Mouse (Mus musculus): ENCODE results near the gene Ffar1. TPM values are rescaled to one million over a fixed set of nuclear protein-coding genes. Genes with fewer than 3 reads are reported as not detected.
A peak's percentile ranks its signal among the peaks of the same experiment; 100 is the strongest.

Ffar1 gene
- not detected in 2 replicates for polyA plus RNA-seq (2015; fragmentation: Nextera tagmentation; extraction: Ambion mirVana)

DNA sequence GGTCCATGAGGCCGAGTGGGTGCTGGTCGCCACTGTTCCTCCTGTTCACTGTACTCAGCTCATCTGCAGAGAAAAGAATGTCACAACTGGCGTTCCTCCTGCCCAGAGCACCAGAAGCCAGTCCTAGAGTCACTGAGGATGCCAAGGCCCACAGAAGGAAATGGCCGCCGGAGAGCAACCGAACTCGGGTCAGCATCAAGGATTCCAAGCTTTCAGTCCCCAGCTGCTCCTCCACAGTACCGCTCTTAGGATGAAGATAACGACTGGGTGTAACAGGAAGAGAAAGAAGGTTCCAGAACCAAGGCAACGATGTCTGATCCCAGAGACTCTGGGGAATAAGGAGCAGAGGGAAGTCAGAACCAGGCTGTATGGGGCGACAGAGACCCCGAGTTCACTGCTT, at the start of gene Ffar1:
Gene Ffar1, minus strand, starts transcription at position 101 of the 400 bp plus-strand sequence.
- Histone ChIP-seq H3K4me3 (no peak within 1 kb of the TSS), H3K36me3 (no peaks in the 10 kb centered on the region), H3K4me1 (no peaks in the 10 kb centered on the region), H3K9ac (no peak within 1 kb of the TSS), H3K9me3 (no peaks in the 10 kb centered on the region), H3K27me3 (no peaks in the 10 kb centered on the region), H3K4me2 (no peak within 1 kb of the TSS), H3K27ac (no peak within 1 kb of the TSS)
- 82% methylated on average over 12 of the region's 12 CpGs for WGBS
- no peak for ATAC-seq (ENCODE audit: borderline replicate concordance, extremely low read depth, low FRiP score, low TSS enrichment)

DNA sequence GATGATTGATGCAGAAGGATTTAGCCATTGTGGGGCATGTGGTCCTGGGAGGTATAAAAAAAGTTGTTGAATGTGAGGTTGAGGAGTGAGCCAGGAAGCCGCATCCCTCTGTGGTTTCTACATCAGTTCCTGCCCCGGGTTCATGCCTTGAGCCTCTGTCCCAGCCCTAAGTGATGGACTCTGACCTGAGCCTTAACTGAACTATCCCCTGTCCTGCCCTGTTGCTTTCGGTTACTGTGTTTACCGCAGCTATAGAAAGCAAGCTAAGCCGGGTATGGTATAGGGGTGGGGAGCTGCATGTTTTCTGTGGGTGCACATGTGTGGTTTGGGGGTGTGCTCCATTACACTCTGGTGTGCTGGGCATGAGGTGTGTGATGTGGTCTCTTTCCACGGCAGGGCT, 48.4 kb upstream of the Ffar1 start:
- WGBS, result 75% methylated on average over 6 of the region's 6 CpGs
- H3K9ac ChIP-seq, result no peak overlapping the region
- H3K4me2 ChIP-seq, result no peak overlapping the region
- H3K9me3 ChIP-seq, result no peaks in the 10 kb centered on the region
- peaks cover 9% of the 10 kb centered on the region for H3K4me1 ChIP-seq
- no peak overlapping the region for H3K4me3 ChIP-seq
- H3K27ac ChIP-seq, result no peak overlapping the region
- H3K27me3 ChIP-seq, result peaks cover 5% of the 10 kb centered on the region; the same call in 1 of the 2 replicates
- no peak for ATAC-seq (ENCODE audit: borderline replicate concordance, extremely low read depth, low FRiP score, low TSS enrichment)
- no peaks in the 10 kb centered on the region for H3K36me3 ChIP-seq

DNA sequence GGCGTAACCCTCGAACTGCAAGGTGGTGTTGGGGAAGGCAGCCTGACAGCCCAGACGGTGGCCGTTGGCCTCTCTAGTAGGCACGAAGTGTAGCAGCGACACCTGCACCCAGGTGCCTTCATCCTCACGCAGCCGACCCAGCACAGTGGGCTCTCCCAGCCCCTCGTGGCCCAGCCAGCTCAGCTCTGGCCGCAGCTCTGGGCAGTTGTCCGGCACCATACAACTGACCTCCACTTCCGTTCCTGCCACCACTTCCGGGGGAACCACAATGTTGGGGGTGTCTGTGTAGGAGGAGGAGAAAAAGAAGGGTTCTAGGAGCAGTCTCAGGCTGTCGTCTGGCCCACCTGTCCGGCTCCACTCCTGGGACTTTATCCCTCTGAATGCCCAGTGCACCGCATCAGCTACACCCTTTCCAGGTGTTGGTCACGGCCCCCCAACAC, 47.6 kb upstream of the Ffar1 start:
- peak overlapping the region; percentile 21 for H3K4me3 ChIP-seq
- no peak overlapping the region for H3K9ac ChIP-seq
- WGBS, result 14% methylated on average over 16 of the region's 17 CpGs
- no peaks in the 10 kb centered on the region for H3K9me3 ChIP-seq
- peaks cover 9% of the 10 kb centered on the region for H3K4me1 ChIP-seq
- peak overlapping the region; percentile 57 for H3K4me2 ChIP-seq
- no peak overlapping the region for H3K27ac ChIP-seq
- H3K27me3 ChIP-seq, result peaks cover 5% of the 10 kb centered on the region; the same call in 1 of the 2 replicates
- no peaks in the 10 kb centered on the region for H3K36me3 ChIP-seq
- no peak; the same call in 1 of the 2 replicates for ATAC-seq (ENCODE audit: borderline replicate concordance, extremely low read depth, low FRiP score, low TSS enrichment)

DNA sequence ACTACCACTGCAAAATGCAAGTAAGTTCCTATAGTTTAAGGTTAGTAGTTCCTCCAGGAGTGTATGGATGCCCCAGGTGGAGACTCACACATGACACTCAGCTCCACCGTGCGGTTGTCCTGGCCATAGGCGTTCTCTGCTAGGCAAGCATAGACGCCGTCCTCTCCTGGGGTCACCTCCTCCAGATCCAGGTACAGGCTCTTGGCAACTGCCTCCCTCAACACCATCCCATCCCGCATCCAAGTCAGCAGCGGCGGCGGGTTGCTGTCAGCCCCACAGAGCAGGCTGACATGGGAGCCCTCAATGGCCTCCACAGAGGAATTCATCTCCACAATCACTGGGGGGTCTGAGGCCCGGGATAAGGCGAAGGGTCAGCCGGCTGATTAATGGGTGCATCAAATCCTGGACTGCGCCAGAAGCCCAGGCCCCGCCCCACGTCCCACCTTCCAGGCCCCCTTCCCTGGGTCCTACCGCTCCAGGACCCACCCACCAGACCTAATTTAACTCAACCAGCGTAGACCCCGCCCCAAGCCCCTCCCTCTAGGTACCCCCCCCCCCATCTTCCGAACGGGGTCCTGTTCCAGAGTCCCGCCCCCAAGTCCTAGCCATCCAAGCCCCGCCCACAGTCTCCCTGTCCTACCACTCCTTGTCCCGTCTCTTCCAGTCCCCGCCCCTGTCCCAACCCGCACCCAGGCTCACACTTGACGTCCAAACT, 47.1 kb upstream of the Ffar1 start:
- Histone ChIP-seq H3K4me1 (peaks cover 9% of the 10 kb centered on the region), H3K9ac (no peak overlapping the region), H3K27ac (no peak overlapping the region), H3K9me3 (no peaks in the 10 kb centered on the region), H3K36me3 (no peaks in the 10 kb centered on the region), H3K4me3 (peak overlapping the region; percentile 21), H3K4me2 (peak overlapping the region; percentile 57), H3K27me3 (peaks cover 5% of the 10 kb centered on the region; the same call in 1 of the 2 replicates)
- peak; percentile 62 for ATAC-seq (ENCODE audit: borderline replicate concordance, extremely low read depth, low FRiP score, low TSS enrichment)
- WGBS, result 2% methylated on average over 26 of the region's 26 CpGs

DNA sequence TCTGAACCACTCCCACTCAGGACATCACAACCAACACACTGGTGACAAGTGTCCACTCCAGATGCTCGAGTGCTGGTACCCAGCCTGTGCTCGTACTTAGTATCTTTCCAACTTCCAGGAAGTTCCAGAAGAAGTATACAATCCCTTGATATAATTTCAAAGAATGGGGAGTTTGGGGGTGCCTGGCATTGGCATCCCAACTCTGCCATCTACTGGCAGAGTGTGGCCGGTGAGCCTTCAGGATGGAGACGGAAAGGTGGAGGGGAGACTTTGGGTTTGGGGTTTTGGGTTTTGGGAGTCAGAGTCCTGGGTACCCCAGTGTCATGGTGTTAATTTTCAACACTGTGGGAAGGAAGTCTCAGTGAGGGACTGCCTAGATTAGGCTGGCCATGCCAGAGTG, 42.7 kb upstream of the Ffar1 start:
- no peak overlapping the region for H3K27ac ChIP-seq
- no peak overlapping the region for H3K9ac ChIP-seq
- H3K27me3 ChIP-seq, result peaks cover 5% of the 10 kb centered on the region; the same call in 1 of the 2 replicates
- no peak for ATAC-seq (ENCODE audit: borderline replicate concordance, extremely low read depth, low FRiP score, low TSS enrichment)
- H3K9me3 ChIP-seq, result no peaks in the 10 kb centered on the region
- H3K36me3 ChIP-seq, result no peaks in the 10 kb centered on the region
- peaks cover 8% of the 10 kb centered on the region for H3K4me1 ChIP-seq
- WGBS, result 31% methylated on average over 4 of the region's 4 CpGs
- H3K4me3 ChIP-seq, result no peak overlapping the region
- H3K4me2 ChIP-seq, result no peak overlapping the region

DNA sequence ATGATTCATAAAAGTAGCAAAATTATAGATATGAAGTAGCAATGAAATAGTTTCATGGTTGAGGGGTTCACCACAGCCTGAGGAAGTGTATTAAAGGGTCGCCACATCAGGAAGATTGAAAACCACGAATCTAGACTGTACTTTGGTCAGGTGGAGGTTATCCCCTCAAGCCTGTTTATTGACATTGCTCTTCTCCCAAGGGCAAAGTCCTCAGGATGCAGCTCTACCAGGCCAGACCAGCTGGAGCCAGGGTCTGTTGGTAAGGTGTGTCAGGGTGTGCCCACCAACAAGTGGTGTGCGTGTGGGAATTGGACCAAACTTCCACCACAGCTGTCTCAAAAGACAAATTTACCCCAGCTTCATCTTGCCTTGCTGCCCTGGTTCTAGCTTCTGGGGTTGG, 33.9 kb upstream of the Ffar1 start:
- no peak overlapping the region for H3K27ac ChIP-seq
- H3K9ac ChIP-seq, result no peak overlapping the region
- H3K36me3 ChIP-seq, result no peaks in the 10 kb centered on the region
- H3K27me3 ChIP-seq, result no peaks in the 10 kb centered on the region
- H3K4me2 ChIP-seq, result no peak overlapping the region
- H3K4me1 ChIP-seq, result peaks cover 5% of the 10 kb centered on the region; the same call in 1 of the 2 replicates
- no peak for ATAC-seq (ENCODE audit: borderline replicate concordance, extremely low read depth, low FRiP score, low TSS enrichment)
- H3K4me3 ChIP-seq, result no peak overlapping the region
- 85% methylated on average over 3 of the region's 3 CpGs for WGBS
- no peaks in the 10 kb centered on the region for H3K9me3 ChIP-seq

DNA sequence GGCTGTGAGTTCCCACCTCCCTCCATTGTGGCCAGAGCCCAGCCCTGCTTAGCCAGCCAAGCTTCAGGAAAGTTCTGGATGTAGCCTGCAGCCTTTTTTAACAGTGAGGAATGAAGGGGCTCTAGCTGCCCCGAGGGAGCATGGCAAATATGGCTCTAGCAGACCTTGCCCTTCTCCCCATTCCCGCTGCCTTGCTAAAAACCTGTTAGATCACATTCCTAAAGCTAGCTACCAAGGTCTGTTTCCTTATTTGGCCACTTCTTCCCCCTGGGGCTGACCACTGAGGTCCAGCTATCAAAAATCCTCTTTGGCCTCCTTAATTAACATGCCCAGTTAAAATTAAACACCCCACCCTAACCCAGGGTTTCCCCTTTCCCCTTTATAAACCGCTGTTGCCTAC, 31.2 kb upstream of the Ffar1 start:
- Histone ChIP-seq H3K4me2 (no peak overlapping the region), H3K4me3 (no peak overlapping the region), H3K36me3 (no peaks in the 10 kb centered on the region), H3K4me1 (peaks cover 5% of the 10 kb centered on the region; the same call in 1 of the 2 replicates), H3K9ac (no peak overlapping the region), H3K27ac (peak overlapping the region; percentile 57), H3K27me3 (no peaks in the 10 kb centered on the region), H3K9me3 (no peaks in the 10 kb centered on the region)
- ATAC-seq (ENCODE audit: borderline replicate concordance, extremely low read depth, low FRiP score, low TSS enrichment), result no peak
- WGBS, result 44% methylated on average over 3 of the region's 3 CpGs

DNA sequence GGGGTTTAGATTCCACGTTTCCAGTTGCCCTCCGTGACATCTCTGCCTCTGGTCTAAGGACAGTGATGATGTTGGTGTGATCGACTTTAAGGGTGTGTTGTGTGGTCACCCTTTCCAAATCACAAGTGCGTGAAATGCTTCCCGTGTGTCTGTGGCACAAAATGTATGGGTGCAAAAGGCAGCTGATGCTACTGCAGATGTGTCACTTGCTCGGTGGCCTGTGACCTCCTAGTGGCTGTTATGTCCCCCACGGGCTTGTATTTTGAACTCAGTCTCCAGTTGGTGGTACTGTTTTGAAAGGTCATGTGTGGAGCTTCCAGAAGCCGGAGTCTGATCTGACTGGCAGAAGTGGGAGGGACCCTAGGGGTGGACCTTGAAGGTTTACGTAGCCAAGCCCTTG, 30.4 kb upstream of the Ffar1 start:
- no peak overlapping the region for H3K4me2 ChIP-seq
- ATAC-seq (ENCODE audit: borderline replicate concordance, extremely low read depth, low FRiP score, low TSS enrichment), result no peak
- H3K36me3 ChIP-seq, result no peaks in the 10 kb centered on the region
- no peak overlapping the region for H3K4me3 ChIP-seq
- H3K9me3 ChIP-seq, result no peaks in the 10 kb centered on the region
- no peak overlapping the region for H3K9ac ChIP-seq
- H3K27me3 ChIP-seq, result no peaks in the 10 kb centered on the region
- H3K4me1 ChIP-seq, result peaks cover 5% of the 10 kb centered on the region; the same call in 1 of the 2 replicates
- 72% methylated on average over 9 of the region's 9 CpGs for WGBS
- H3K27ac ChIP-seq, result no peak overlapping the region

DNA sequence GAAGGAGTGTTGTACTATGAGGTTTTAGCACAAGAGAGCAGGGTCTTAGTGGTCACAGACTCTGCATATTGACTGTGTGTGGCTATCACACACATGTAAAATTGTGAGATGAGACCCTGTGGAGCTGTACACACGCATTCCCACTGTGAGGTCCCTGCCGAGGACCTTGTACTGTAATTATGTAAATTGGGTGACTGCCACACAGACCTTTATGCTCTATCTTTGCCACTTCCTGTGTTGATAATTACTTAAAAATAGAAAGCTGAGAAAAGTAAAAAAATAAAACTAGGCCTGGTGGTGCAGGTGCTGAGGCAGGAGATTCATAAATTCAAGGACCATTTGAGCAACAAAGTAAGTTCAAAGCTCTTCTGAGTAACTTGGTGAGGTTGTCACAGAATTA, 29.3 kb upstream of the Ffar1 start:
- Histone ChIP-seq H3K4me2 (no peak overlapping the region), H3K4me1 (peaks cover 5% of the 10 kb centered on the region; the same call in 1 of the 2 replicates), H3K27ac (no peak overlapping the region), H3K27me3 (no peaks in the 10 kb centered on the region), H3K9ac (no peak overlapping the region), H3K4me3 (no peak overlapping the region), H3K36me3 (no peaks in the 10 kb centered on the region), H3K9me3 (no peaks in the 10 kb centered on the region)
- ATAC-seq (ENCODE audit: borderline replicate concordance, extremely low read depth, low FRiP score, low TSS enrichment), result no peak
- 46% methylated on average over 2 of the region's 2 CpGs for WGBS

DNA sequence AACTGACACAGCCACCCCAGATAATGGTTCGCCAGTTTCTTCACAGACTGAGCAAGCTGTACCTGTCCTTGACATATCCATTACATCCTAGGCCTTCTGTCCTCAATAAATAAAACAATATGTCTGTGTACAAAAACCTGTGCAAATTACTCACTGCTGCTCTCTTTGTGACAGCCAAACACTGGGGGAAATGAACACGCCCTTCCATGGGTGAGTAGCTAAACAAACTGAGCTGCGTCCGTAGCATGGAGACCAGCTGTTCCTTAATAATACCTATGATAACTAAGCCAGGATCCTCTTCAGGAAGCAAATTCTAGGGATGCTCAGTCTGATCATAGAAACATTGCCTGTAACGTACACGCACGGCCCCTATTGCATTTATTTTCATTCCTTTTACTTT, 27.4 kb upstream of the Ffar1 start:
- Histone ChIP-seq H3K9ac (no peak overlapping the region), H3K27me3 (no peaks in the 10 kb centered on the region), H3K27ac (no peak overlapping the region), H3K36me3 (no peaks in the 10 kb centered on the region), H3K4me2 (no peak overlapping the region), H3K9me3 (no peaks in the 10 kb centered on the region), H3K4me3 (no peak overlapping the region), H3K4me1 (peaks cover 5% of the 10 kb centered on the region; the same call in 1 of the 2 replicates)
- WGBS, result 81% methylated on average over 7 of the region's 7 CpGs
- ATAC-seq (ENCODE audit: borderline replicate concordance, extremely low read depth, low FRiP score, low TSS enrichment), result no peak

DNA sequence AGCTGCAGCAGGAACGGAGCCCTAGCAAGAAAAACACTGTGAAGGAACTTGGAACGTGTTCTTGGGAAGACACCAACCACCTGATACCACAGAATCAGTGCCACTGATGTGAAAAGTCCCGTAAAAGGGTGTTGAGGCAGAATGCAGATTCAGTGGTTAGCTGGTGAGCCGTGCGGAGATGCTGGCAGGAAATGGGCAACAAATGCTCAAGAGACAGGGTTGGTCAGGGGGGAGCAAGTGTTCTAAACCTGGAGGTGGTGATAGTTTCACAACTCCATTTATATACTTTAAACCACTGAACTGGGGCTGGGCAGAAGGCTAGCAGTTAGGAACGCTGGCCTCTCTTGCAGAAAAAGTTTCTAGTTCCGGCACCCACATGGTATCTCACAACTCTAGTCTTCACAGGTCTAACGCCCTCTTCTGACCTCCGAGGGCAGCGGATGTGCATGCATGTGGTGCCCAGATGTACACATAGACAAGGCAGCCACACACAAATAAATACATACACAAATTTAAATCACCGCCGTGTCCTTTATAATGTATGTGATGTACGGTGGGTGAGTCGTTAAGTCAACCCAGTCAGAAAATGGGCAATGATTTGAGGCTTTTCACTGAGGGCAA, 26.3 kb upstream of the Ffar1 start:
- Histone ChIP-seq H3K9ac (no peak overlapping the region), H3K9me3 (no peaks in the 10 kb centered on the region), H3K4me1 (peaks cover 5% of the 10 kb centered on the region; the same call in 1 of the 2 replicates), H3K4me2 (no peak overlapping the region), H3K36me3 (no peaks in the 10 kb centered on the region), H3K4me3 (no peak overlapping the region), H3K27ac (no peak overlapping the region), H3K27me3 (no peaks in the 10 kb centered on the region)
- ATAC-seq (ENCODE audit: borderline replicate concordance, extremely low read depth, low FRiP score, low TSS enrichment), result no peak
- 78% methylated on average over 14 of the region's 14 CpGs for WGBS

DNA sequence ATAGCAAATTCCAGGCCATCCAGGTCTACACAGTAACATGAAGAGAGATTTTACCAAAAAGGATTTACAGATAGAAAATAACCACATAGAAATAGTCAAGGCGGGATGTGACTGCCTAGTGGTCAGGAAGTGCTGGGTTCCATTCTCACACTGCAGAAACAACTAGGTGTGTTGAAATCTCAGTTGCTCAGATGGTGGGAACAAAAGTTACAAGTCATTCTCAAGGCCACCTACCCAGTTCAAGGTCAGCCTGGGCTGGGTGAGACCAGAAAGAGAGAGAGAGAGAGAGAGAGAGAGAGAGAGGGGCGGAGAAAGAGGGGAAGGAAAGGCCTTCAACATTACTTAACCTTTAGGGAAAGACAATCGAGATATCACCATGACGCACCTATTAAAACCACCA, 25.5 kb upstream of the Ffar1 start:
- H3K4me3 ChIP-seq, result no peak overlapping the region
- WGBS, result 81% methylated on average over 4 of the region's 4 CpGs

More for the DNA sequence above, 25.5 kb upstream of the Ffar1 start:
- no peaks in the 10 kb centered on the region for H3K9me3 ChIP-seq
- no peak overlapping the region for H3K27ac ChIP-seq
- no peak overlapping the region for H3K9ac ChIP-seq
- H3K4me1 ChIP-seq, result no peaks in the 10 kb centered on the region
- H3K4me2 ChIP-seq, result no peak overlapping the region
- no peaks in the 10 kb centered on the region for H3K36me3 ChIP-seq
- H3K27me3 ChIP-seq, result no peaks in the 10 kb centered on the region
- ATAC-seq (ENCODE audit: borderline replicate concordance, extremely low read depth, low FRiP score, low TSS enrichment), result no peak
